Mouse (Mus musculus): ENCODE data around the gene Mras.

- TF ChIP-seq CTCF (IDR thresholded peaks at IDR 0.05; ENCODE audit: low read depth), result no peak
- TF ChIP-seq EP300 (optimal IDR thresholded peaks at IDR 0.05), result no peak
Observed at GRCm38 (mm10) chr9:99394366-99394765, 42.8 kb downstream of the Mras start.
